Mouse (Mus musculus) liver, adult 2 months (tissue): ENCODE results near the gene Prkca.

Experiments used
- CTCF ChIP-seq: fragments of 200-500 bp; IDR thresholded peaks from 2 replicates; pipeline ENCODE4 v1.5.1; 2011; ENCODE audit warnings: low read depth, low read length, control low read depth
- POLR2A ChIP-seq: fragments of 200-500 bp; IDR thresholded peaks from 2 replicates; pipeline ENCODE4 v1.6.1; 2011; ENCODE audit warnings: low read length, control low read depth; ENCODE audit not compliant: insufficient read depth; ENCODE audit errors: extremely low read depth

- no peak for TF ChIP-seq CTCF
- no peak for TF ChIP-seq POLR2A
Measured at GRCm38 (mm10) chr11:107996896-107997670, 346.6 kb downstream of the Prkca start.
